Mouse (Mus musculus) testis, postnatal 10 days (tissue): ENCODE data around the gene Bcl9.

ENCODE experiments used
- DNase-seq: peaks from one replicate; pipeline ENCODE4 v3.0.0; 2021; ENCODE audit warnings: low spot score

Gene Bcl9

GRCm38 (mm10) chr3:97296941-97297552 is 670 bp downstream of the Bcl9 start:
- DNase-seq = peak; percentile 74

GRCm38 (mm10) chr3:97294334-97294733 is 3.4 kb downstream of the Bcl9 start:
- DNase-seq = no peak

- no peak for DNase-seq
Measured at GRCm38 (mm10) chr3:97284878-97285277, 12.8 kb downstream of the Bcl9 start.

GRCm38 (mm10) chr3:97284056-97284455 is 13.7 kb downstream of the Bcl9 start:
- DNase-seq = no peak

GRCm38 (mm10) chr3:97281426-97281825 is 16.3 kb downstream of the Bcl9 start:
- no peak for DNase-seq

GRCm38 (mm10) chr3:97275708-97276107 is 22.0 kb downstream of the Bcl9 start:
- DNase-seq = no peak

GRCm38 (mm10) chr3:97274516-97275230 is 23.0 kb downstream of the Bcl9 start:
- no peak for DNase-seq

- DNase-seq = no peak
Measured at GRCm38 (mm10) chr3:97273876-97274275, 23.8 kb downstream of the Bcl9 start.

GRCm38 (mm10) chr3:97265667-97266415 is 31.9 kb downstream of the Bcl9 start:
- DNase-seq = no peak

GRCm38 (mm10) chr3:97262235-97262634 is 35.5 kb downstream of the Bcl9 start:
- DNase-seq = peak; percentile 45

GRCm38 (mm10) chr3:97255706-97256339 is 41.9 kb downstream of the Bcl9 start:
- DNase-seq = no peak

- no peak for DNase-seq
Measured at GRCm38 (mm10) chr3:97254861-97255465, 42.8 kb downstream of the Bcl9 start.

GRCm38 (mm10) chr3:97253823-97254600 is 43.7 kb downstream of the Bcl9 start:
- DNase-seq = no peak

- DNase-seq = no peak
Measured at GRCm38 (mm10) chr3:97252896-97253295, 44.8 kb downstream of the Bcl9 start.

GRCm38 (mm10) chr3:97242629-97243167 is 55.0 kb downstream of the Bcl9 start:
- DNase-seq = peak; percentile 18

GRCm38 (mm10) chr3:97241826-97242225 is 55.9 kb downstream of the Bcl9 start:
- DNase-seq = peak; percentile 19

- no peak for DNase-seq
Measured at GRCm38 (mm10) chr3:97239793-97240192, 57.9 kb downstream of the Bcl9 start.

- peak; percentile 27 for DNase-seq
Measured at GRCm38 (mm10) chr3:97239316-97239715, 58.4 kb downstream of the Bcl9 start.

- no peak for DNase-seq
Measured at GRCm38 (mm10) chr3:97238521-97238920, 59.2 kb downstream of the Bcl9 start.

GRCm38 (mm10) chr3:97237403-97237802 is 60.3 kb downstream of the Bcl9 start:
- DNase-seq = no peak

- no peak for DNase-seq
Measured at GRCm38 (mm10) chr3:97234797-97235196, 62.9 kb downstream of the Bcl9 start.
